Mouse (Mus musculus): ENCODE results near the gene Atp2b2. TPM values are rescaled to one million over a fixed set of nuclear protein-coding genes. Genes with fewer than 3 reads are reported as not detected.

The Atp2b2 gene
- polyA plus RNA-seq, 1 experiment from 2014 or later, result 27.6 TPM

GRCm38 (mm10) chr6:113858317-113858716 lies 184.1 kb downstream of the Atp2b2 start:
- H3K4me2 ChIP-seq (ENCODE audit: low read length), result no peak overlapping the region
- ATAC-seq, result no peak
- H3K4me3 ChIP-seq (ENCODE audit: low read depth, low read length), result no peak overlapping the region
- peaks cover 16% of the 10 kb centered on the region; the same call in 1 of the 2 replicates for H3K4me1 ChIP-seq (ENCODE audit: control insufficient read depth, insufficient read depth, low read length)
- H3K9me3 ChIP-seq (replicated peaks; ENCODE audit: control insufficient read depth, low read length, poor library complexity, severe bottlenecking), result no peaks in the 10 kb centered on the region
- no peak overlapping the region for H3K27ac ChIP-seq (ENCODE audit: low read length)
- no peak overlapping the region for H3K9ac ChIP-seq (ENCODE audit: low read depth, low read length)
- 77% methylated on average over 9 of the region's 9 CpGs for WGBS
- H3K27me3 ChIP-seq (ENCODE audit: control insufficient read depth, insufficient read depth, low read depth, low read length), result no peaks in the 10 kb centered on the region
- no peaks in the 10 kb centered on the region for H3K36me3 ChIP-seq (ENCODE audit: control insufficient read depth, insufficient read depth, low read length)

GRCm38 (mm10) chr6:113857310-113857873 lies 185.0 kb downstream of the Atp2b2 start:
- H3K27ac ChIP-seq (ENCODE audit: low read length), result no peak overlapping the region
- no peak overlapping the region for H3K9ac ChIP-seq (ENCODE audit: low read depth, low read length)
- WGBS, result 68% methylated on average over 2 of the region's 2 CpGs
- no peaks in the 10 kb centered on the region for H3K27me3 ChIP-seq (ENCODE audit: control insufficient read depth, insufficient read depth, low read depth, low read length)
- peaks cover 18% of the 10 kb centered on the region; the same call in 1 of the 2 replicates for H3K4me1 ChIP-seq (ENCODE audit: control insufficient read depth, insufficient read depth, low read length)
- no peak for ATAC-seq
- H3K4me2 ChIP-seq (ENCODE audit: low read length), result no peak overlapping the region
- no peak overlapping the region for H3K4me3 ChIP-seq (ENCODE audit: low read depth, low read length)
- no peaks in the 10 kb centered on the region for H3K36me3 ChIP-seq (ENCODE audit: control insufficient read depth, insufficient read depth, low read length)
- H3K9me3 ChIP-seq (replicated peaks; ENCODE audit: control insufficient read depth, low read length, poor library complexity, severe bottlenecking), result no peaks in the 10 kb centered on the region

GRCm38 (mm10) chr6:113856790-113857189 lies 185.6 kb downstream of the Atp2b2 start:
- WGBS, result 56% methylated on average over 15 of the region's 15 CpGs
- H3K4me2 ChIP-seq (ENCODE audit: low read length), result no peak overlapping the region
- no peak overlapping the region for H3K9ac ChIP-seq (ENCODE audit: low read depth, low read length)
- H3K27me3 ChIP-seq (ENCODE audit: control insufficient read depth, insufficient read depth, low read depth, low read length), result no peaks in the 10 kb centered on the region
- H3K4me1 ChIP-seq (ENCODE audit: control insufficient read depth, insufficient read depth, low read length), result peaks cover 18% of the 10 kb centered on the region; the same call in 1 of the 2 replicates
- ATAC-seq, result no peak
- no peaks in the 10 kb centered on the region for H3K9me3 ChIP-seq (replicated peaks; ENCODE audit: control insufficient read depth, low read length, poor library complexity, severe bottlenecking)
- no peak overlapping the region for H3K27ac ChIP-seq (ENCODE audit: low read length)
- no peak overlapping the region for H3K4me3 ChIP-seq (ENCODE audit: low read depth, low read length)
- no peaks in the 10 kb centered on the region for H3K36me3 ChIP-seq (ENCODE audit: control insufficient read depth, insufficient read depth, low read length)

- Histone ChIP-seq H3K4me1 (ENCODE audit: control insufficient read depth, insufficient read depth, low read length) (peaks cover 18% of the 10 kb centered on the region; the same call in 1 of the 2 replicates), H3K27me3 (ENCODE audit: control insufficient read depth, insufficient read depth, low read depth, low read length) (no peaks in the 10 kb centered on the region), H3K9ac (ENCODE audit: low read depth, low read length) (no peak overlapping the region), H3K4me2 (ENCODE audit: low read length) (no peak overlapping the region), H3K27ac (ENCODE audit: low read length) (no peak overlapping the region), H3K36me3 (ENCODE audit: control insufficient read depth, insufficient read depth, low read length) (no peaks in the 10 kb centered on the region), H3K4me3 (ENCODE audit: low read depth, low read length) (no peak overlapping the region), H3K9me3 (replicated peaks; ENCODE audit: control insufficient read depth, low read length, poor library complexity, severe bottlenecking) (no peaks in the 10 kb centered on the region)
- ATAC-seq, result no peak
- 92% methylated on average over 1 of the region's 1 CpGs for WGBS
Measured at GRCm38 (mm10) chr6:113856095-113856646, 186.2 kb downstream of the Atp2b2 start.

GRCm38 (mm10) chr6:113855581-113855980 lies 186.8 kb downstream of the Atp2b2 start:
- ATAC-seq, result no peak

GRCm38 (mm10) chr6:113852318-113852717 lies 190.1 kb downstream of the Atp2b2 start:
- H3K4me3 ChIP-seq (ENCODE audit: low read depth, low read length), result no peak overlapping the region
- no peak overlapping the region for H3K9ac ChIP-seq (ENCODE audit: low read depth, low read length)
- no peaks in the 10 kb centered on the region for H3K27me3 ChIP-seq (ENCODE audit: control insufficient read depth, insufficient read depth, low read depth, low read length)
- no peak for ATAC-seq
- H3K9me3 ChIP-seq (replicated peaks; ENCODE audit: control insufficient read depth, low read length, poor library complexity, severe bottlenecking), result no peaks in the 10 kb centered on the region
- peaks cover 13% of the 10 kb centered on the region; the same call in 1 of the 2 replicates for H3K4me1 ChIP-seq (ENCODE audit: control insufficient read depth, insufficient read depth, low read length)
- WGBS, result 9% methylated on average over 3 of the region's 3 CpGs
- H3K4me2 ChIP-seq (ENCODE audit: low read length), result no peak overlapping the region
- no peak overlapping the region for H3K27ac ChIP-seq (ENCODE audit: low read length)
- H3K36me3 ChIP-seq (ENCODE audit: control insufficient read depth, insufficient read depth, low read length), result no peaks in the 10 kb centered on the region

More at GRCm38 (mm10) chr6:113855581-113855980, 186.8 kb downstream of the Atp2b2 start:
- no peak overlapping the region for H3K27ac ChIP-seq (ENCODE audit: low read length)
- H3K27me3 ChIP-seq (ENCODE audit: control insufficient read depth, insufficient read depth, low read depth, low read length), result no peaks in the 10 kb centered on the region
- H3K9ac ChIP-seq (ENCODE audit: low read depth, low read length), result no peak overlapping the region
- H3K9me3 ChIP-seq (replicated peaks; ENCODE audit: control insufficient read depth, low read length, poor library complexity, severe bottlenecking), result no peaks in the 10 kb centered on the region
- no peaks in the 10 kb centered on the region for H3K36me3 ChIP-seq (ENCODE audit: control insufficient read depth, insufficient read depth, low read length)
- no peak overlapping the region for H3K4me3 ChIP-seq (ENCODE audit: low read depth, low read length)
- H3K4me1 ChIP-seq (ENCODE audit: control insufficient read depth, insufficient read depth, low read length), result peaks cover 13% of the 10 kb centered on the region; the same call in 1 of the 2 replicates
- no peak overlapping the region for H3K4me2 ChIP-seq (ENCODE audit: low read length)

GRCm38 (mm10) chr6:113849819-113850218 lies 192.6 kb downstream of the Atp2b2 start:
- WGBS, result 92% methylated on average over 3 of the region's 3 CpGs

GRCm38 (mm10) chr6:113848655-113849054 lies 193.8 kb downstream of the Atp2b2 start:
- 70% methylated on average over 2 of the region's 2 CpGs for WGBS
- ATAC-seq, result no peak
- Histone ChIP-seq H3K36me3 (ENCODE audit: control insufficient read depth, insufficient read depth, low read length) (no peaks in the 10 kb centered on the region), H3K27ac (ENCODE audit: low read length) (no peak overlapping the region), H3K4me2 (ENCODE audit: low read length) (no peak overlapping the region), H3K4me1 (ENCODE audit: control insufficient read depth, insufficient read depth, low read length) (0 out of 2 replicates have a peak, but pooled peaks cover 4% of the 10 kb centered on the region), H3K27me3 (ENCODE audit: control insufficient read depth, insufficient read depth, low read depth, low read length) (no peaks in the 10 kb centered on the region), H3K9ac (ENCODE audit: low read depth, low read length) (no peak overlapping the region), H3K4me3 (ENCODE audit: low read depth, low read length) (no peak overlapping the region), H3K9me3 (replicated peaks; ENCODE audit: control insufficient read depth, low read length, poor library complexity, severe bottlenecking) (no peaks in the 10 kb centered on the region)

More at GRCm38 (mm10) chr6:113849819-113850218, 192.6 kb downstream of the Atp2b2 start:
- Histone ChIP-seq H3K4me3 (ENCODE audit: low read depth, low read length) (no peak overlapping the region), H3K9me3 (replicated peaks; ENCODE audit: control insufficient read depth, low read length, poor library complexity, severe bottlenecking) (no peaks in the 10 kb centered on the region), H3K4me1 (ENCODE audit: control insufficient read depth, insufficient read depth, low read length) (0 out of 2 replicates have a peak, but pooled peaks cover 4% of the 10 kb centered on the region), H3K27me3 (ENCODE audit: control insufficient read depth, insufficient read depth, low read depth, low read length) (no peaks in the 10 kb centered on the region), H3K27ac (ENCODE audit: low read length) (no peak overlapping the region), H3K4me2 (ENCODE audit: low read length) (no peak overlapping the region), H3K9ac (ENCODE audit: low read depth, low read length) (no peak overlapping the region), H3K36me3 (ENCODE audit: control insufficient read depth, insufficient read depth, low read length) (no peaks in the 10 kb centered on the region)
- ATAC-seq, result no peak

- no peaks in the 10 kb centered on the region for H3K4me1 ChIP-seq (ENCODE audit: control insufficient read depth, insufficient read depth, low read length)
- H3K4me2 ChIP-seq (ENCODE audit: low read length), result no peak overlapping the region
- ATAC-seq, result no peak
- H3K36me3 ChIP-seq (ENCODE audit: control insufficient read depth, insufficient read depth, low read length), result no peaks in the 10 kb centered on the region
- no peak overlapping the region for H3K4me3 ChIP-seq (ENCODE audit: low read depth, low read length)
- H3K9me3 ChIP-seq (replicated peaks; ENCODE audit: control insufficient read depth, low read length, poor library complexity, severe bottlenecking), result no peaks in the 10 kb centered on the region
- H3K9ac ChIP-seq (ENCODE audit: low read depth, low read length), result no peak overlapping the region
- WGBS, result 75% methylated on average over 2 of the region's 2 CpGs
- no peaks in the 10 kb centered on the region for H3K27me3 ChIP-seq (ENCODE audit: control insufficient read depth, insufficient read depth, low read depth, low read length)
- no peak overlapping the region for H3K27ac ChIP-seq (ENCODE audit: low read length)
Measured at GRCm38 (mm10) chr6:113847092-113847491, 195.3 kb downstream of the Atp2b2 start.

Measured in midbrain, embryonic 16.5 days (tissue).